Mouse (Mus musculus) heart, postnatal 0 days (tissue): ENCODE results near the gene Raver2.

Experiments
- CTCF ChIP-seq: IDR thresholded peaks from 2 replicates; pipeline ENCODE4 v1.5.1; 2016; ENCODE audit warnings: antibody characterized with exemption, control low read depth, low read depth
- EP300 ChIP-seq: IDR thresholded peaks from 2 replicates; pipeline ENCODE4 v1.6.1; 2016; ENCODE audit warnings: antibody characterized with exemption, low read depth

GRCm38 (mm10) chr4:101194170-101194569 lies 125.4 kb downstream of the Raver2 start:
- TF ChIP-seq CTCF (no peak), EP300 (no peak)
